Mouse (Mus musculus) neural tube, embryonic 14.5 days (tissue): ENCODE measurements at regions not wholly inside any gene's neighbourhood (a gene's known extent, or its start where the extent isn't known, plus 50 kb on each side); places are given as distances from the start of the nearest gene placed in this dataset.

Source experiments
- ATAC-seq: fragments of 200-750 bp; cut with Nextera tagmentation; 2 replicates; pipeline ENCODE4 v1.8.0; 2017; ENCODE audit warnings: low read depth, mild to moderate bottlenecking, moderate TSS enrichment, moderate library complexity
- H3K27ac ChIP-seq: fragments of 300-500 bp; sonication (generic); 2 replicates; pipeline ENCODE4 v1.5.1; 2014; ENCODE audit warnings: low read depth, mild to moderate bottlenecking, control low read depth, low read length, moderate library complexity, mixed read lengths
- H3K27me3 ChIP-seq: fragments of 300-500 bp; sonication (generic); 2 replicates; pipeline ENCODE4 v1.6.1; 2014; ENCODE audit warnings: low read length; ENCODE audit not compliant: control insufficient read depth, insufficient read depth
- H3K36me3 ChIP-seq: fragments of 300-500 bp; sonication (generic); 2 replicates; pipeline ENCODE4 v1.6.1; 2014; ENCODE audit warnings: low read length, mixed read lengths; ENCODE audit not compliant: control insufficient read depth, insufficient read depth
- H3K4me1 ChIP-seq: fragments of 300-500 bp; sonication (generic); 2 replicates; pipeline ENCODE4 v1.6.1; 2014; ENCODE audit warnings: low read length; ENCODE audit not compliant: control insufficient read depth, insufficient read depth
- H3K4me2 ChIP-seq: fragments of 300-500 bp; sonication (generic); 2 replicates; pipeline ENCODE4 v1.6.1; 2014; ENCODE audit warnings: mild to moderate bottlenecking, low read depth, low read length, control low read depth
- H3K4me3 ChIP-seq: fragments of 300-500 bp; sonication (generic); 2 replicates; pipeline ENCODE4 v1.5.1; 2014; ENCODE audit warnings: low read depth, low read length, control low read depth, mixed read lengths
- H3K9ac ChIP-seq: fragments of 300-500 bp; sonication (generic); replicated peaks from 2 replicates; pipeline ENCODE4 v1.6.1; 2014; ENCODE audit warnings: low read depth, mild to moderate bottlenecking, control low read depth, low read length, mixed read lengths
- H3K9me3 ChIP-seq: fragments of 300-500 bp; sonication (generic); 2 replicates; pipeline ENCODE4 v1.6.1; 2016; ENCODE audit warnings: low read length; ENCODE audit not compliant: control insufficient read depth
- WGBS: fragments of 180-500 bp; shearing (Covaris S2); extraction: QIAGEN DNeasy Blood & Tissue Kit; methylation state at CpG from one replicate; pipeline ENCODE4 v1.1.7; 2014; 5-methylcytosine and 5-hydroxymethylcytosine counted together

DNA sequence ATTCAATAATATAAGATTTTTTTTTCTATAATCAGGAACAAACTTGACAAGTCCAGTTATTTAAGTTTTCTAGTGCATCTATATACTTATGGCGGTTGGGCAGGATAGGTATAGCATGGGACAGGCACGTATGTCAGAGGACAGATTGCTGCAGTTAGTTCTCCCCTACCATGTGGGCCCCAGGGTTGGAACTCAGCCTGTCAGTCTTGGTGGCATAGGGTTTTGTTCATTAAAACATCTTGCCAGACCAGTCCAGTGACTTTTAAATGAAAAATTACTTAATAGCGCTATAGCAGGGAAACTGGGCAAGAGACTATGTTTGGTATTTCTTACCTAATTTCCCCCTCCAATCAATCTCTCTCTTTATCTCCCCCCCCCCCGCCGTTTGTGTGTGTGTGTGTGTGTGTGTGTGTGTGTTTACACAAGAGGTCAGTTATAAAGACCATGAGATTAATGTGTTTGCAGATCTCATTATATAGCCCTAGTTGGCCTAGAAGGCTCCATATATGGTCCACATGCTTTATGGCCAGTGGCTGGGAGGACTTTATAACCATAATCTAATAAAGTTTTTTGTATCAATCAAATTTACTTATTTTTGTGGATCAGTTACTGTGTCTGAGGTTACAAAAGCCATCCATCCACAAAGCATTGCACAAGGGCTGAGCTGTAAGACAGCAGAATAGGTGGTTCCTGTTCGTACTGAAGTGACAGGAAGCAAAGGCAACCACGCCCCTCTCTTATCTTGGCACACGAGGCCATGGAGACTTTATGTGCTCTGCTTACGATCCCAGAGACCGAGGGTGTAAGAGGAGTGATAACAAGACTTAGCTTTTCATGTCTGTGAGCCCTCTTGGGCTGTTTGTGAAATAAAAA, 208.5 kb upstream of the Pfn2 start:
- Histone ChIP-seq H3K9me3 (no peaks in the 10 kb centered on the region), H3K4me2 (no peak overlapping the region), H3K27me3 (no peaks in the 10 kb centered on the region), H3K36me3 (no peaks in the 10 kb centered on the region), H3K4me1 (no peaks in the 10 kb centered on the region), H3K4me3 (no peak overlapping the region), H3K9ac (no peak overlapping the region), H3K27ac (no peak overlapping the region)
- ATAC-seq, result no peak
- WGBS, result 88% methylated on average over 10 of the region's 10 CpGs

DNA sequence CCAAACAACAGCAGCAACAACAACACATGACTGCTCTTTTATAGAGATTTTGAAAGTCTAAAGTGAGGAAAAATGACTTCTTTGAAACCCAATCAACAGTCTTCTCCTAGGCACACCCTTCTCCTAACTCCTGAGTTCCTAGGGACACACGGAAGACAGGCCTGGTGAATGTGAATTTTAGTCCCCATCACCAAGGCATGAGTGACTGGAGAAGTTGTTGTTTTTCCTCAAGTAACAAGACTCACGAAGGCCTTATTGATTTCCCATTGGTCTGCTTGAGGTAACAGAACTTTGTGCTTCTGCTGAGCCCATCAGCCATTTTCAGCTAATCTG, 209.2 kb upstream of the Pfn2 start:
- no peaks in the 10 kb centered on the region for H3K4me1 ChIP-seq
- H3K9ac ChIP-seq, result no peak overlapping the region
- 94% methylated on average over 2 of the region's 2 CpGs for WGBS
- H3K27me3 ChIP-seq, result no peaks in the 10 kb centered on the region
- no peaks in the 10 kb centered on the region for H3K9me3 ChIP-seq
- H3K36me3 ChIP-seq, result no peaks in the 10 kb centered on the region
- no peak overlapping the region for H3K27ac ChIP-seq
- no peak overlapping the region for H3K4me3 ChIP-seq
- ATAC-seq, result no peak
- no peak overlapping the region for H3K4me2 ChIP-seq

DNA sequence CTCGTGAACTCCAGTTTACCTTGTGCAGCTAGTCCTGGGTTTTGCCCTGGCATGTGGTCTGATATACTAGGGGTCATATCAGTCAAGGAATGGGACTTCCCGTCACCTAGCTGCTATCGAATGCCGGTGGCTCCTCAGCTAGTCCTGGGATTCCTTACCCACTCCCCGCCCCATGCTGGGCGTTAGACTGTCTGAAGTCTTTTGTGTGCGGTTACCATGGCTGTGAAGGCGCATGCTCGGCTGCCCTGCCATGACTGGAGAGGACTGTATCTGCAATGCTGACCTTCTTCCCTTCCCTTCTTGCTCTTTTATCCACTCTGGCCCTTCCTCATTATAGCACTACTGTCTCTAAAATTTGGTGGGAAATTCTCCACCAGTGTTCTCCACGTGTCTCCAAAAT, 210.3 kb upstream of the Pfn2 start:
- no peak overlapping the region for H3K4me3 ChIP-seq
- ATAC-seq, result peak; percentile 66; the same call in 1 of the 2 replicates
- no peak overlapping the region for H3K4me2 ChIP-seq
- no peak overlapping the region for H3K9ac ChIP-seq
- no peaks in the 10 kb centered on the region for H3K27me3 ChIP-seq
- H3K36me3 ChIP-seq, result no peaks in the 10 kb centered on the region
- WGBS, result 33% methylated on average over 10 of the region's 10 CpGs
- no peak overlapping the region for H3K27ac ChIP-seq
- H3K4me1 ChIP-seq, result no peaks in the 10 kb centered on the region
- H3K9me3 ChIP-seq, result no peaks in the 10 kb centered on the region

DNA sequence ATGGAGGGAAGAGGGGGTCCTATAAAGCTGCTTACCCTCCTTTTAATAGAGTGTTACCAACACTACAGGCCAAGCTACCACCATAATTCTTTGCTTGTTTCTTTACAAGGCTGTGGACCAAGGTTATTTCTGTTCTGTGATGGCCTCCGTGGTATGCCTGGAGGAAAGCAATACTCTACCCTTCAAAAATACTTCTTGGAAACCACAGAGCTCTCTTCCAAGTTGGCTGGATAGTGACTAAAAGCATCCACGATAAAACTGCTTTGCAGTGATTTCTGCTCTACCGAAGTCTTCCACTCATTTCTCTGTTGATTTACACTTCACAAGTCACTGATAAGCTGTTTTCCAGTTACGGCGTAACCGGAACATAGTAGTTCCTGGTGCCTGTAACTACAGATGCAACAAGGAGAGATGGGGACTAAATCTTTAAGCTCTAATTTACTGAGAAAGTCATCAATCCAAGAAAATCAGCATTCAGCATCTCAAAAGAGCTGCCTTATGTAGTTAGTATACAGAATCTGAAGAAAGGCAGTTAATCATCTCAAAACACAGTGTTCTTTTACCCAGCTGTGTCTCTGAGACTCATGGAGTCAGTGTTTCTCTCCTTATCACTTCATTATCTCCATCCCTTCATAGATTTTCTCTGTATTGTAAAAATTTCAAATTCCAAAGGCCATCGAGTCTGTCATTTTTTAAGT, 216.1 kb upstream of the Pfn2 start:
- Histone ChIP-seq H3K27me3 (no peaks in the 10 kb centered on the region), H3K4me2 (no peak overlapping the region), H3K36me3 (no peaks in the 10 kb centered on the region), H3K9me3 (no peaks in the 10 kb centered on the region), H3K4me1 (no peaks in the 10 kb centered on the region), H3K4me3 (no peak overlapping the region), H3K27ac (no peak overlapping the region), H3K9ac (no peak overlapping the region)
- ATAC-seq, result no peak
- 88% methylated on average over 7 of the region's 7 CpGs for WGBS

DNA sequence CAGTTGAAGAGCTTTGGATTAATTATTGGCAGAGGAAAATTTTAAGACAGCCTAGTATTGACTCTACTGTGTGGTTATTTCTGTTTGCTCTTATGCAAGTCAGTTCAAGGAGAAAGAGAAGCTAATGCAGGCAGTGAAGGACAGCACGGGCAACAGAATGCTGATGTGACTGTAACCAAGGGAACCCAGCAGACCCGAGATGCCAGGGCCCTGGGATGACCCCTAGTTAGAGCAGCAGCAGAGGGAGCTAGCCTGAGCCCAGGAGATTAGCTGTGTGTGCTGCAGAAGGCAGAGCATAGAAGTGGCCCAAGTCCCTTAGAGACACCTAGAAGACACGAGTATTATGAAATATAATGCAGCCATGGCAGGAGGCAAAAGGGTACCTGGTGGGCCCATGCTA, 223.7 kb upstream of the Pfn2 start:
- 20% methylated on average over 3 of the region's 3 CpGs for WGBS

DNA sequence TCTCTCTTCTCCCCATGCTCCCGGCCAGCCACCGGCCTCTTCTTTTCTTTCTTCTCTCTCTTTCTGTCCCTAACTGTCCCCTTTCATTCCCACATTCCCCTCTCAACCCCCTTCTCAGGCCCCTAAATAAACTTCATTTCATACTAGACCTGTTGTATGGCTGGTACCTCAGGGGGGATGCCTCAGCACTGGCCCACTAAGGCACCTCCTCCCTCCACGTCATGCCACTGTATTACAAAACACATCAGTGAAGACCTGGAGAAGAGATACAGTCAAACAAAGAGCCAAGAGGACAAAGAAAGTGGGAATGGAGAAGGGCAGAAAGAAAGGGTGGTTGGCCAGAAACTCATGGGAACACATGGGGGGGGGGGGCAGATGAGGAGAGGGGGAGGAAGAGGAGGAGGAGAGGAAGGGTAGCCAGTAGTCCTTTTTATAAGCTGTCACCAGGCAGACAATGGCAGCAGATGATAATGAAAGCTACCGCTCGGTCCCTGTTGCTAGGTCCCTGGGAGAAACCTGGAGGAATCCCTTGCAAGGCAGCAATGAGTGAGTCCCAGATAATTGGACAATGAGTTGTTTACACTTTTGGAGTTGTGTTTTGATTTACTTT, 224.5 kb upstream of the Pfn2 start:
- Histone ChIP-seq H3K27me3 (no peaks in the 10 kb centered on the region), H3K27ac (no peak overlapping the region), H3K36me3 (no peaks in the 10 kb centered on the region), H3K4me3 (no peak overlapping the region), H3K9me3 (no peaks in the 10 kb centered on the region), H3K4me2 (no peak overlapping the region), H3K4me1 (no peaks in the 10 kb centered on the region), H3K9ac (no peak overlapping the region)
- no peak for ATAC-seq
- 33% methylated on average over 5 of the region's 5 CpGs for WGBS

More for the DNA sequence above, 223.7 kb upstream of the Pfn2 start:
- Histone ChIP-seq H3K9me3 (no peaks in the 10 kb centered on the region), H3K9ac (no peak overlapping the region), H3K4me1 (no peaks in the 10 kb centered on the region), H3K4me2 (no peak overlapping the region), H3K27me3 (no peaks in the 10 kb centered on the region), H3K4me3 (no peak overlapping the region), H3K36me3 (no peaks in the 10 kb centered on the region), H3K27ac (no peak overlapping the region)
- ATAC-seq, result no peak

DNA sequence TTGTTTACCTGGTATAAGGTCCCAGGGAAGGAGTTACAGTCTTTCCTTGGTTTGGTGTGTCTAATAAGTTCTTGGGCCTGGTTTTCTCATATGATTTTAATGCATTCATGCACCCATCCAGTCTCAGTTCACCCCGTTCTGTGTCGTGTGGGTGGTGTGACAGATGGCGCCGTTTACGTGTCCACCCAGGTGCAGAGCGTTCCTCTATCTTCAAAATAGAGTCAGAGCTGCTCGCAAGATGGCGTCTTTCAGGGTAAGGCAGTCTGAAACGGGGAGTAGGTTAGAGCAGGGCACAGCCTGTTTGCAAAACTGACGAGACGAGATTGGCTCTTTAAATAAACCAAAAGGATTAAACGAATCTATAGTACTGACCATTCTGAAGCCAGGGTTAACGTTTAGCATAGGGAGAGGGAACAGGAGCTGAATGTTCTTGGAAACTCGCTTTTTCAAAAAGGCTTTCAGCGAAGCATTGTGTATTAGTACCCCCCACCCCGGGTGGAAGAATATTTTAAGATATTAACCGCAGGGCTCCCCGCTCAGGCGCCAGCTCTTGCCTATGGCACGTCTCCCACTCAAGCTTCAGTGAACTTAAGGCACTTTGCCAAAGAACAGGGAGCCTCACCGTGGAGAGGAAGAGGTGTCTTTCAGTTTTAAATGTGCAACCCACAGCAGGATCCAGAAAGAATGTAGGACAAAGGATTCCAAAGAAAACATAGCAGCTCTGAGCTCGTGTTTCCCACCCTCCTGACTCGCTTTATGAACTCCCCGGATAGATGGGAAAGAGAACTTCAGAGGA, 241.7 kb upstream of the Pfn2 start:
- 80% methylated on average over 24 of the region's 24 CpGs for WGBS
- no peak overlapping the region for H3K4me2 ChIP-seq
- no peak overlapping the region for H3K9ac ChIP-seq
- H3K27me3 ChIP-seq, result no peaks in the 10 kb centered on the region
- H3K36me3 ChIP-seq, result no peaks in the 10 kb centered on the region
- no peak overlapping the region for H3K4me3 ChIP-seq
- H3K9me3 ChIP-seq, result no peaks in the 10 kb centered on the region
- no peak overlapping the region for H3K27ac ChIP-seq
- H3K4me1 ChIP-seq, result no peaks in the 10 kb centered on the region
- no peak for ATAC-seq

DNA sequence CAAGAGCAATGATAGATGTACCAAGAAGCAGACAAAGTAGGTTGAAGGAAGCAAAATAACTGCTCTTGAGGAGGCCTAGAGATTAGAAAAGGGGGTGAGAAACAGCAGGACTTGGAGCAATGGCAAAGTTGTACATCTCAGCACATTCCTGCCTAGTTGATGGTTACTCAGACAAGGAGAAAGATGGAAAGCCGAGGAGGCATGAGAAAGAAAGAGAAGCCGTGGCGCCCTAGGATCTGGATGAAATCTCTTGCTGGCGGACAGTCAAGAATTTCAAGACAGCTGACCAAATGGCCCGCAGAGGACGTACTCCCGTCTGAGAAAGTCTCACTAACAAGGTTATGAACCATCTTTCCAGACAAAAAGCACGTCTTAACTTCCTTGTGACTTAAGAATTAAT, 242.5 kb upstream of the Pfn2 start:
- H3K4me1 ChIP-seq, result no peaks in the 10 kb centered on the region
- no peak overlapping the region for H3K9ac ChIP-seq
- H3K4me2 ChIP-seq, result no peak overlapping the region
- no peak overlapping the region for H3K4me3 ChIP-seq
- no peak overlapping the region for H3K27ac ChIP-seq
- no peaks in the 10 kb centered on the region for H3K9me3 ChIP-seq
- no peak for ATAC-seq
- H3K36me3 ChIP-seq, result no peaks in the 10 kb centered on the region
- WGBS, result 92% methylated on average over 8 of the region's 8 CpGs
- no peaks in the 10 kb centered on the region for H3K27me3 ChIP-seq
